Mouse (Mus musculus): ENCODE results near the gene Gramd1b. TPM values are rescaled to one million over a fixed set of nuclear protein-coding genes. Genes with fewer than 3 reads are reported as not detected.

Gene Gramd1b
- total RNA-seq, 2 experiments from 2014 or later = 11.6 to 15.8 TPM

GRCm38 (mm10) chr9:40433286-40433685 is 97.9 kb downstream of the Gramd1b start:
- DNase-seq = no peak
- intact Hi-C loops (cut with DNase I) = no loop called here

- intact Hi-C loops (cut with DNase I) = no loop called here
- no peak for DNase-seq
Observed at GRCm38 (mm10) chr9:40430969-40431368, 100.2 kb downstream of the Gramd1b start.

- DNase-seq = no peak
- intact Hi-C loops (cut with DNase I) = no loop called here
Observed at GRCm38 (mm10) chr9:40427663-40428062, 103.5 kb downstream of the Gramd1b start.

- intact Hi-C loops (cut with DNase I) = no loop called here
- DNase-seq = peak; percentile 48 to 63
Observed at GRCm38 (mm10) chr9:40426282-40426964, 104.8 kb downstream of the Gramd1b start.

GRCm38 (mm10) chr9:40424874-40425273 is 106.3 kb downstream of the Gramd1b start:
- intact Hi-C loops (cut with DNase I) = no loop called here
- no peak for DNase-seq

GRCm38 (mm10) chr9:40423427-40423867 is 107.7 kb downstream of the Gramd1b start:
- intact Hi-C loops (cut with DNase I) = no loop called here
- no peak for DNase-seq

- no peak for DNase-seq
- intact Hi-C loops (cut with DNase I) = no loop called here
Observed at GRCm38 (mm10) chr9:40422368-40423057, 108.7 kb downstream of the Gramd1b start.

- intact Hi-C loops (cut with DNase I) = no loop called here
- DNase-seq = peak; percentile 51 to 65
Observed at GRCm38 (mm10) chr9:40420652-40421335, 110.4 kb downstream of the Gramd1b start.

- intact Hi-C loops (cut with DNase I) = loop anchor here (5.0 to 10.0 kb wide), 3 partner anchors 38 to 333 kb away; no protein-coding TSS in a partner anchor
Observed at GRCm38 (mm10) chr9:40418803-40419202, 112.4 kb downstream of the Gramd1b start.

GRCm38 (mm10) chr9:40416150-40416549 is 115.0 kb downstream of the Gramd1b start:
- DNase-seq = no peak
- intact Hi-C loops (cut with DNase I) = loop anchor here (5.0 to 10.0 kb wide), 3 partner anchors 41 to 336 kb away; no protein-coding TSS in a partner anchor

More at GRCm38 (mm10) chr9:40418803-40419202, 112.4 kb downstream of the Gramd1b start:
- peak in 1 of 2 experiments; percentile 31 for DNase-seq

GRCm38 (mm10) chr9:40414904-40415766 is 116.0 kb downstream of the Gramd1b start:
- intact Hi-C loops (cut with DNase I) = loop anchor here (1.0 to 10.0 kb wide), 5 partner anchors 42 to 337 kb away; no protein-coding TSS in a partner anchor

GRCm38 (mm10) chr9:40414498-40414903 is 116.7 kb downstream of the Gramd1b start:
- intact Hi-C loops (cut with DNase I) = loop anchor here (10.0 kb wide), 1 partner anchor 190 kb away; no protein-coding TSS in a partner anchor
- DNase-seq = peak; percentile 73 to 83

More at GRCm38 (mm10) chr9:40414904-40415766, 116.0 kb downstream of the Gramd1b start:
- peak; percentile 82 to 87 for DNase-seq

- no peak for DNase-seq
- intact Hi-C loops (cut with DNase I) = loop anchor here (10.0 kb wide), 1 partner anchor 189 kb away; no protein-coding TSS in a partner anchor
Observed at GRCm38 (mm10) chr9:40413601-40414000, 117.6 kb downstream of the Gramd1b start.

- intact Hi-C loops (cut with DNase I) = loop anchor here (10.0 kb wide), 1 partner anchor 188 kb away; no protein-coding TSS in a partner anchor
Observed at GRCm38 (mm10) chr9:40412931-40413330, 118.3 kb downstream of the Gramd1b start.

GRCm38 (mm10) chr9:40412246-40412645 is 118.9 kb downstream of the Gramd1b start:
- intact Hi-C loops (cut with DNase I) = loop anchor here (10.0 kb wide), 1 partner anchor 187 kb away; no protein-coding TSS in a partner anchor

More at GRCm38 (mm10) chr9:40412931-40413330, 118.3 kb downstream of the Gramd1b start:
- DNase-seq = no peak

GRCm38 (mm10) chr9:40410895-40411294 is 120.3 kb downstream of the Gramd1b start:
- intact Hi-C loops (cut with DNase I) = loop anchor here (10.0 kb wide), 1 partner anchor 186 kb away; no protein-coding TSS in a partner anchor
- no peak for DNase-seq

More at GRCm38 (mm10) chr9:40412246-40412645, 118.9 kb downstream of the Gramd1b start:
- DNase-seq = no peak

GRCm38 (mm10) chr9:40409071-40409470 is 122.1 kb downstream of the Gramd1b start:
- no peak for DNase-seq
- intact Hi-C loops (cut with DNase I) = no loop called here

- intact Hi-C loops (cut with DNase I) = no loop called here
- DNase-seq = no peak
Observed at GRCm38 (mm10) chr9:40408415-40408814, 122.8 kb downstream of the Gramd1b start.

GRCm38 (mm10) chr9:40407876-40408275 is 123.3 kb downstream of the Gramd1b start:
- intact Hi-C loops (cut with DNase I) = no loop called here
- no peak for DNase-seq

- intact Hi-C loops (cut with DNase I) = no loop called here
- DNase-seq = no peak
Observed at GRCm38 (mm10) chr9:40405804-40406203, 125.4 kb downstream of the Gramd1b start.
